Mouse (Mus musculus) T-helper 2 cell (primary cell): Measurements from ENCODE around the gene Mfsd5.

Source experiments
- in situ Hi-C: fragments of 300-600 bp; cut with MboI, MseI; formaldehyde crosslinking; loops from one replicate; pipeline ENCODE4 v1.15.1; 2025; ENCODE audit warnings: high pct_unique_total_duplicates

Mfsd5 gene

DNA sequence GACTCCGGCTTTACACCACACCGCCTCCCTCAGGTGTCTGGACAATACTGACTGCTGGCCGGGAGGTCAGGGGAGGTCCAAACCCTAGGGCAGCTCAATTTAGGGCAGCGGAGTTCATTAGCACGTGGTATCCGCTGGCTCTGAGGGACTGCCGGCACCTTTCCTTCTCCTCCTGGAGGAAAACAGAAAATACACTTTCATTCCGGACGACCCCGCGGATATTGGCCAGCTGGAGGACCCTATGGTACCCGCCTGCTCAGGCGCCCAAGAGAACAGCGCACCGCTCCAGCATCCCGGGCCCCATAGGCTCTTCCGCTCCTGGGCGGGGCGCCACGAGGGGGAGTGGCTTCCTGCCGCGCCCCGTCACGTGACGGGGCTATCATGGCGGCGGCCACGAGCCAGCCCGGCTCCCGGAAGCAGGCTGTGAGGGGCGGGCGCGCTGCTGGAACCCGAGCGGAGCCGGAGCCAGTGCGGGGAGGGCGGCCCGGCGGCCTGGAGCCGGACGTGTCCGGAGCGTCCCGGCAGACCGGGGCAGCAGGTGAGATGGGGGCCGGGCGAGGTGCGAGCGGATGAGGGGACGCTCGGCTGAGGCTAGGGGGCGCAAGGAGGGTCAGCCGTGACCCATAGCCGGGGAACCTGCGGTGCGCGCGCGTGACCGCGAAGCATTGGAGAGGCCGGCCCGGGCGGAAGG lies at the start of gene Mfsd5:
Mfsd5 (plus strand) TSS at position 363 of the 691 bp plus-strand sequence.
- in situ Hi-C loops: no loop called here

- in situ Hi-C loops: no loop called here
Measured at GRCm38 (mm10) chr15:102230408-102231321, 48.6 kb upstream of the Mfsd5 start.

- in situ Hi-C loops: no loop called here
Measured at GRCm38 (mm10) chr15:102231748-102232147, 47.5 kb upstream of the Mfsd5 start, which contains the start of gene Itgb7. Gene Itgb7, minus strand, starts transcription at chr15:102231944.

DNA sequence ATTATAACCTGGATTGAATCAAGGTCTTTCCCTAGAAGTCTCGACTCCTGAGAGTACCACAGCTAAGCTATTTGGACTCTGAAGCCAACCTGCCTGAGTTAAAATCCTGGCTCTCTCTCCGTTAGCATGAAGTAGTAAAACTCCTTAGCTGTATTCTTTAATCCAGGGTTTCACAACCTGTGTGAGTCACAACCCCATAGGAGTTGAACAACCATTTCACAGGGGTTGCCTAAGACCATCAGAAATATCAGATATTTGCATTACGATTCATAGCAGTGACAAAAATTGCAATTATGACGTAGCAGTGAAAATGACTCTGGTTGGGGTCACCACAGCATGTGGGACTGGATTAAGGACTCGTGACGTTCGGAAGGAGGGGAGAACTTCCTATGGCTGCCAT lies 46.5 kb upstream of the Mfsd5 start:
- in situ Hi-C loops: no loop called here

DNA sequence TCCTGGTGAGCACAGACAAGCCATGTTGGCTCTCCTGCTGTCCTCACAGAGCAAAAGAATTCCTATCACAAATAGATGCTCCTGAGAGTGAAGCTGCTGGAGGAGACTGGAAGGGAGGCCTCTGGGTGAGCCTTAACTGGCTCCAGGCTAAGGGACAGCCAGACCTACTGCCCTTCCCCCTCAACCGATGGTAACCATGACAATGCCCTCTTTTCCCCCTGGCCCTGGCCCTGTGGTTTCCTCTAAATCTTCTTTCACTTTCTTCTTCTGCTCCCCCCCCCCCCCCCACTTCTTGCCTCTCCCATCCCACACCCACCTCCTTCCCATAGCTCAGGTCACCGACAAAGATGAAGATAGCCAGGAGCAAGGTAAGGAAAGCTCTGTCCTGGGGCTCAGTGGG lies 45.4 kb upstream of the Mfsd5 start:
- in situ Hi-C loops: no loop called here

DNA sequence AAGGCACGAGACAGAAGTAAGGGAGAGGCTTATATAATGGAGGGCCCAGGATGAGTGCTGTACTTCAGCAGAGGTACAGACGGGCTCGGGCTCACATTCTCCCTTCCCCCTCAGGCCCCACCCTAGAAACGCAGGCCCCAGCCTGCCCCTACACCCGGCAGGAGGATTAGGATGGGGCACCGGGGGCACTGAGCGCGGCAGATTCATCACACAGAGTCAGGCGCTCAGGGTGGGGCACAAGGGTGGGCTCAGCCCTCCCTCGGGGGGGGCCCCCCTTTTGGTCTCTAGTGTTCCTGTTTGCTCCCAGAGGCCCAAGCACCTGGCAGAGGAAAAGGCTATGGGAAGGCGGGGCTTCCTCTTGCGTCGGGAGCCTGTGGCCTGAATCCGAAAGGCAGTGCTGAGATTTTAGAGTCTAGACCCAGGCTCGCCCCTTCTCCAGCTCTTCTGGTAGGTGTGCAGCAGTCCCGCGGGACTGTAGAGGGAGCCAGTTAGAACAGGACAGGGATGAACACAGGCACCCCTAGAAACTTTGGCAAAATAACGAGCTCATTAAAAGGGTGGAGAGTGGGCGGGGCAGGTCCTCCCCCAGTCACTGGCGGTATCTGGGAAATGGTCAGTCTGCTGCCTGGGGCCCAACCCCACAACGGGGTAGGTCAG lies 43.8 kb upstream of the Mfsd5 start:
- in situ Hi-C loops: no loop called here

DNA sequence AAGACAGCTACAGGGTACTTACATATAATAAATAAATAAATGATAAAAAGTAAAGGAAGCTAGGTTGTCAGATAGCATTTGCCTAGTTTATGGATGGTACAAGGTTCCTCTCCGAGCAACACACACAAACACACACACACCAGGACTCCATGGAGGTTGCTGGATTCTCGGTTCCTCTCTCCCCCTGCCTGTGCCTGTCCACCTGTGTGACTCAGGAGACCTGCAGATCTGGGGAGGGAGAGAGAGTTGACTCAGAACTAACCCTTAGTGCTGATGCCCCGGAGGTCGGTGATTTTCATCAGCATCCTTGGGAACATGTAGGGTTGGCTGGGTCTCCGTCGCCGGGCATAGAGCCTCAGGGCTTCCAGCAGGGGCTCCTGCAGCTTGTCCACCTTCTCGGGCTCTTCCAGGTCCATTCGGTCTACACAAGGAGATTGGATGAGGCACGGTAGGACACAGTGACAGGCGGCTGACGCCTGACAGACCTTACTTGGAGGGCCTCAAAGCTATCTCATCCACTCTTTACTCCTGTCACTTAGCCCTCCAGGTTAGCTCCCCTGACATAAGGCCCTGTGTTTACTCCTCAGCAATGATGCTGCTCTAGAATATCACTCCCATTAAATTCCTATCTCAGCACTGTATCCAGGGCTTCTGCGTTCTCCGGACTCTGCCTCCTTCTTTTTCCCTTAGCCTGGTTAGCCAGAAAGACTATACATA lies 40.6 kb upstream of the Mfsd5 start:
- in situ Hi-C loops: no loop called here

DNA sequence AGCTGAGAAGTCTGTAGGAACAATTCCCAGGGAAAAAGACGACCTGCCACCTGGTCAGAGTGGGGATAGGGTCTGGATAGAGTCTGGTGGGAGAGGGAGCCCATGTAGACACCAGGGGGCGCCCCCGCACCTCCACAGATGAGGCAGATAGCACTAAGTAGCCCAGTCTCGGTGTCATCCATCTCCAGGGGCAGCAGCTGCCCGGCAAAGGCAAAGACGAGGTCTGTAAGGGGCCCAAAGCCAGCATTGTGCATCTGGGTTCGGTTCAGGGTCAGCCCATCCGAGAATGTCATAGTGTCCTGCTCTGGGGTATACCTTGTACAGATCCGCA lies 40.0 kb upstream of the Mfsd5 start:
- in situ Hi-C loops: no loop called here

DNA sequence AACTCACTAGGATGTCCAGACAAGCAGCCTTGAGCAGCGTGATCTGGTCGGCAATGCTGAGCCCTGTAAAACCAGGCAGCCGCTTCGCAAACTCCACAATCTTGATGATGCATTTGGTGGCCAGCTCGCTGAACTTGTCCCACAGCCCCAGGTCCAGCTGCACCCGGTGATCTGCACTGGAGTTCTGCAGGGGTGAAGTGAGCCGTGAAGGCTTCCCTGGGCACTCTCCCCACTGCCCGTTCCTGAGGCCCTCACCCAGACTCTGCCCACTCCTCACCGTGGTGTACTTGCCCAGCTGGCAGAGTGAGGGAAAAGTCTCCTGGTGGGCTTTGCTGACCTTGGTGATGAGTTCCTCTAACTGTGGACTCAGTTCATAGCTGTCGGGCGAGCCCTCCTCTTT lies 39.4 kb upstream of the Mfsd5 start:
- in situ Hi-C loops: no loop called here

DNA sequence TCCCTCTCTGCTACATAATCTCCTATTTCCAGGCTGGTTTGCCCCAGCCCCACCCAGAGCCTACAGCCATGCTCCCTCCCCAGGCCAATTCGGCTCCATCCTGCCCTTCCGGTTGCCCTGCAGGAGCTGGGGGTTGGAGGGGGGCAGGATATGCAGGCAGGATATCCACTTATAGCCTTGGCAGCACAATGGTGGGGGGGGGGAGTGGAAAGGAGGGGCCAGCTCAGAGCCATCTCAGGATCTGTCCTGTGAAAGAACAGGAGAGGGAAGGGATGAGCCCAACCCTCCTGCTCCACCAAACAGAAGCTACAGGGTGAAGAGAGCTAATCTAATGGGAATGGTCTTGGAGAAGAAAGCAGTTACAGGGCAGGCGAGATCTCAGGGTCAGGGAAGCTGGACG lies 38.6 kb upstream of the Mfsd5 start:
- in situ Hi-C loops: no loop called here

DNA sequence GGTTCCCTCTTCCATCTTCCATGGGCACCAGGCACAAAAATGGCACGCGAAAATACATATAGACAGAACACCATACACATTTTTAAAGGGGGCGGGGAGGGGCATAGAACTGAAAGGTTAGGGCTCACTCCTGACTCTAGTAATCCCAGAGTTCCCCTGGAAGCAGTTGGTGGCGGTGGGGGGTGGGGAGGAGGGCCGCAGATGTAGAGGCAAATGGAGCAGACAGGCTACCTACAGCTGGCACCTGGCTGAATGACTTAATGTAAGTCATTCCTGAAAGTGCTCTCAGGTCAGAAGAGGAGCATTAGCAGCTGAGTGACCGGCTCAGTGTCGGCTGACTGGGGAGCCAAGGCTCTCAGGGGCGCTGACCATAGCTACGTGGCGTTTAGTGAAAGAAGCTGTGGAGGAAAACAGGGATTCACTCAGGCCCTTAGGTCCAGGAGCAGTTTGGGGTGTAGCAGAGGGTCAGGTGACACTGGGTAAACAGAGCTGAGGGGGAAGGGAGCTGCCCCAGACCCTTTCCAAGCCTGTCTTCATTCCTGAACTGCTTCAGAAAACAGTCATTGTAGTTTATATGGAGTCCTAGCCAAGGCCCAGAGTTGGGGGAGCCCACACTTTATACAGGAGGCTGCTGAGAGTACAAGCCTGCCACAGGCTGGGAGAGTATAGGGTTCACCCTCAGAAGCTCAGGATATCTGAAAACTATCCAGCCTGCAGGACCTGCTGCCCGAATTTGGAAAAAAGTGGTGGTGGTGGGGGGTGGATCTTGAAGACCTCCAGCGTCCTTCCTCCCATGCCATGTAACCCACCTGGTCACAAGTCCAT lies 36.6 kb upstream of the Mfsd5 start:
- in situ Hi-C loops: no loop called here

DNA sequence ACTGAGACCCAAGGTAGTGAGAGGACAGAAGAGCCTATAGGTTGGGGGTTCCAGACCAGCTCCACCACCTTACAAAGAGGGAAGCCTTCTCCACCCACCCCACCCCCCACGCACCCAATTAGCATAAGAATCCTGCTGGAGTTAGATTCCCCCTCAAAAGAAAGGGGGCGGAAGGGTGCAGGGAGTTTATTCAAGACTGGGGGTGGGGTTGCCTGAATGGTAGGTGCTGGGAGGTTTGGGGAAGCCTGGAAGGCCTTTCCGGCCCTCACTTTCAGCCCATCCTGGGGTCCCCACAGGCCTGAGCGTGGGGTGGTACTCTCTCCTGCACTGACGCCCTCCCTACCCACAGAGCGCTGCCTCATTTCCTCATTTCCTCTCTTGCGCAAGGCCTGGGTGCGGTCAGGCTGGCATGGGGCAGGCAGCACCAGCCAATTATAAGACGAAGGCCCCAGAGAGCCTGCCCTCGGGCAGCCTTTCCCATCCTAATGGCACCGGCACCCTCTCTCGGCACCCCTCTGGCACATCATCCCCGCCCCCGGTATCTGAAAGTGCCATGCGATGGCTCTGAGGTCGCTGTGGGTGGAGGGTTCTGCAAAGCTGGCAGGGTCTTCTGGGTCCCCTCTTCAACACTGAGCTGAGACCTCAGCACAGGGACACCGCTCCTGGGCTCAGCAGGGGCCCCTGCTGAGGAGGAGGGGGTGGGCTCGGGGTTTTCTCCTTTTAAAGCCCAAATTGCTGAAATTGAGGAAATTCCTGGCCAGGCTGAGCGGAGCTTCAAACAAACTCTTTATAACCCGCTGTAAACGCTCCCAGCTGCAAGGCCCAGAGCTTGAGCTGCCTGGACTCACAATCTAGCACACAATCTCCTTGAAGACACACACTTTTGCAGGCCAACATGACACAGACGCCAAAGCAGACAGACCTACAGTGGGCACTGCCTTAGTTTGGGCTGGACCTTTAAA lies 35.7 kb upstream of the Mfsd5 start:
- in situ Hi-C loops: no loop called here

DNA sequence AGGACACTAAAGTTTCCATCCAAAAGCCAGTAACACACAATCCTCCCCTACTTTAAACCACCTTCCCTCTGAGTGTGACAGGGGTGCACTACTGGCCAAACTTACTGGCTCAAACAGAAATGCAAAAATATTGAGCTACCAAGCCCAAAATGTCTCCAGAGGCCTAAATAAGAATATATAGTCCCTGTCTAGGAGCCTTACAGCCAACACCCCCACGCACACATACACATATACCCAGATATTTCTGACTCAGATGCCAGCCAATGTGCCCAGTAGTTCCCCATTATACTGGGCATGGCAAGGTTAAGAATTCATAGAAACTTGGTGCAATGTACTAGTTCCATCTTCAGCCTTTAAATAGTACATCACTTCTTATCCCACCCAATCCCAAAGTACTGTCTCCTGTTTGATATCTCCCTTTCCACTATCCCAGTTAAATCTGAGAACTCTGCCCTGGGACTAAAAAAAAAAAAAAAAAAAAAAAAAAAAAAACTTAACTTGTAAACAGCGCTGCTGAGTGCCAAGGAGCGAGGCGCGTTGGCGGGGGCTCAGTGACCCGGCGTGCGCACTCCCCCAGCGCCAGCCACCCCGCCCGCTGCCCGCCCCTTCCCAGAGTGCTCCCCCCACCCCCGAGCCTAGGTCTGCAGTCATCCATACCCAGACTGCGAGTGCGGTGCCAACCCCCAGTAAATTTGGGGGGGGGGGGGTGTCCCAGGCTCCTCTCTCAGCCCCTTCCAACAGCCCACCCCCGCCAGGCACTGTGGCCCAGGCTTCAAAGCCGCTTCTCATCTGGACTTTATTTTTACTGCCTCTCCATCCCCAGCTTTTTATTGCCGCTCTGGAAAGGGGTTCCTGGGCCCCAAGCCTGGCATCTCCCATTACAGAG lies 34.7 kb upstream of the Mfsd5 start:
- in situ Hi-C loops: no loop called here

DNA sequence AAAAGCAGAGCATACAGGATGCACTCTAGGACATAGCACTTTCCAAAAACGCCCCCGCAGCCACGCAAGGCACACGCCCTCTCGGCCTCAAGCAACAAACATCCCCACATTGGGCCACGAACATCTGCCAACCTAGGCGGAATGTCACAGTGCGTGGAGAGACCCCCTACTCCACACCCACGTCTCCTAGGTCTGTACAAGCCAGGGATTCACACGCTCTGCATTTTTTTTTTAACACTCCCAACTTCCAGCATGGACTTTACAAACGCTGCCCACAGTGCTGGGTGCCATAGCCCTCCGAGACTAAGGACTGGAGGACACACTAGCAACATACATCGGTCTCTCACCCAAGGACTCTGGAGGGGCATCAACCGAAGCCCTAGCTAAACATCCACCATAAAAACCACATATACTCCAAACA lies 33.8 kb upstream of the Mfsd5 start:
- in situ Hi-C loops: no loop called here

GRCm38 (mm10) chr15:102245891-102246741 lies 33.1 kb upstream of the Mfsd5 start:
- in situ Hi-C loops: no loop called here

- in situ Hi-C loops: no loop called here
Measured at GRCm38 (mm10) chr15:102246866-102247251, 32.4 kb upstream of the Mfsd5 start.

DNA sequence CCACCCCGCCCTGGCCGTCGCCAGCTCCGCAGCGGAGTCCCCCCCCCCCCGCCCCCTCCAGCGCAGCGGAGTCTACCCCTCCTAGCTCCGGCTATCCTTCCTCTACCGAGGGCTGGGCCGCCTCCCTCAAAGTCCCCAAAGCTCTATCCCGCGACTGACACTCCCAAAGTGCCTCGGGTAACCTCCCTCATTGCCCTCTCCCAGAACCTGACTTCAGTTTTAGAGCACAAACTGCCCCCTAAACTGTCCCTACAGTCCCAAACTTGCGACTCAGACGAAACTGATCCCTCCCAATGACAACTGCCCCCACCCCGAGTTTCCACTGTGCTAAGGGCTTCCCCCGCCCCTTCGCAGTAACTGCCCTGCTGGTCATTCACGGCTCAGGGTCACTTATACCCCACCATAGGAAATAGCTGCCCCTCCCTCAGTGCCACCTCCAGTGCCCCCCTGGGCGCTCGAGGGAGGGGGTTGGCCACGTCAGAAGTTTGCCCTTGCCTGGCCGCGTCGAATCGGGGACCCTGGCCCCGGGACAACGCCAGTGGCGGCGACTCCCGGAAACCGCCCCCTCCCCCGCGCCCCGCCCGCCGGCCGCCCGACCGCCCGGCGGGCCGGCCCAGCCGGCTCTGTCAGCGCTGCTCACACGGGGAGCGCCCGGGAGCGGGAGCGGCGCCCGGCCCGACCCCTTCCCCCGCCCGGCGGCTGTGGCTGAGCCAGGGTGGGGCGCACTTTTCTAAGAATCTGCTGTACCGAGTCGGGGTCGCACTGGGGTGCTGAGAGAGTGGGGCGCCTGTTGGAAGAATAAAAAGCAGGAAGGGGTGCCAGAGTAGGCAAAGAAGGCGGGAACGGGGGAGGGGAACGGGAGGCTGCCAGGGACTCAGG lies 31.8 kb upstream of the Mfsd5 start:
- in situ Hi-C loops: no loop called here
